Mouse (Mus musculus): Measurements from ENCODE around the gene Lbx2. TPM values are rescaled to one million over a fixed set of nuclear protein-coding genes. Genes with fewer than 3 reads are reported as not detected.

Gene Lbx2
- polyA plus RNA-seq (2014; fragmentation: Nextera tagmentation; extraction: Ambion mirVana) = not detected in 2 replicates

DNA sequence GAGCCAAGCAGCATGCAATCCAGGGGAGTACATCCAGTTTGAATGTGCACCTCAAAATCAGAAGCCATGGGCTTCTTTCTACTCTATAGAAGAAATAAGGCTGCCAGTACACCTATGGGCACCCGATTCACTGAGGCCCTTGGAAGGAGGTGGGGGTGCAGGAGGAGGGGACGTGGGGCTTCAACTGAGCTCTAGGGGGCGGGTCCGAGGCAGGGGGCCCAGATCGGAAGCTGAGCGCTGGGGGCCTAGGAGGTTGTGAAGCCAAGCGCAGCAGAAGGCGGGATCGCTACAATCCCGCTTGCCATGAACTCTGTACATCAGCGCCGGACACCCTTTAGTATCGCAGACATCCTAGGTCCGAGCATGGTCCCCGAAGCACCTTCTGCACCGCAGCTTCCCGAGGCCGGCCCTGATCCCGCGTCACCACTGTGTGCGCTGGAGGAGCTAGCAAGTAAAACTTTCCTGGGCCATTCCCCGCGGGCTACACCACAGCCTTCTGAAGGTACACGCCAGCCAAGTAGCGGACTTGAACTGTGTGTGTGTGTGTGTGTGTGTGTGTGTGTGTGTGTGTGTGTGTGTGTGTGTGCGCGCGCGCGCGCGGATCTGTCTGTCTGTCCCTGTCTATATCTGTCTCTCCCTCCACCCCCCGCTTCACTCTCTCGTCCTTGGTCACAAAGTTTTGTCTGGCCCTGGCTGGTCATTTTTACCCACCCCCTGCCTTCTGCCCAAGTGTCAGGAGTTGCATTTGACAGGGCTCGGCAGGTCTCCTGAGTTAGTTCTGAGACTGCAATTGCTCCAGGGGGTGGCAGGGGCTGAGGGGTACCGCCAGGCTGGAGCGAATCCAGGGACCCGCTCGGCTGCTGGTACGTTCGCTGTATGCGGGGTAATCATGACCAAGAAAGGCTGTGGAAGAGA, at the start of gene Lbx2:
Lbx2 (plus strand) TSS at position 247 of the 915 bp plus-strand sequence.
- H3K27ac ChIP-seq = no peak within 1 kb of the TSS
- no peak for DNase-seq (ENCODE audit: low spot score)
- H3K36me3 ChIP-seq (replicated peaks; ENCODE audit: control insufficient read depth, insufficient read depth) = peaks cover 10% of the 10 kb centered on the region; the same call in 1 of the 2 replicates
- peak within 1 kb of the TSS; percentile 31; the same call in 1 of the 2 replicates for H3K4me2 ChIP-seq (replicated peaks)
- H3K9me3 ChIP-seq (ENCODE audit: control insufficient read depth, low read length) = no peaks in the 10 kb centered on the region
- ATAC-seq (ENCODE audit: low FRiP score) = no peak
- H3K27me3 ChIP-seq (ENCODE audit: control insufficient read depth, insufficient read depth, low read length) = peaks cover 91% of the 10 kb centered on the region
- no peak within 1 kb of the TSS for H3K9ac ChIP-seq
- H3K4me3 ChIP-seq (replicated peaks; ENCODE audit: low read length) = no peak within 1 kb of the TSS
- H3K4me1 ChIP-seq (replicated peaks; ENCODE audit: control insufficient read depth, insufficient read depth, low read length) = no peaks in the 10 kb centered on the region
- 4% methylated on average over 42 of the region's 42 CpGs for WGBS

DNA sequence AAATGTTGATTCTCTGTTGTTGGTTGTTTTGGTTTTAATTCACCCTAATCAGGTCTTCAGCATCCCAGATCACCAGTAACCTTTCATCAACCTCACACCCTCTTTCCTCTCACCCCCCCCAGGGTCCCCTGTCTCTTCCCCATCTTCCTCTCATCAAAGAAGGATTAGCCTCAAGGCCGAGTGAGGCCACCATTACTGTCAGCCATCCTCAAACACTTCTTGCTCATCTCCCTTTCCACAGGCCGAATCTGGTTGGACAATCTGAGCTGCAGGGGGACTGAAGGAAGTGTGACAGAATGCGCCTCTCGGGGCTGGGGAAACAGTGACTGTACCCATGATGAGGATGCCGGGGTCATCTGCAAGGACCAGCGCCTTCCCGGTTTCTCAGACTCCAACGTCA, 49.0 kb upstream of the Lbx2 start:
- ATAC-seq (ENCODE audit: low FRiP score) = no peak
- no peak for DNase-seq (ENCODE audit: low spot score)

DNA sequence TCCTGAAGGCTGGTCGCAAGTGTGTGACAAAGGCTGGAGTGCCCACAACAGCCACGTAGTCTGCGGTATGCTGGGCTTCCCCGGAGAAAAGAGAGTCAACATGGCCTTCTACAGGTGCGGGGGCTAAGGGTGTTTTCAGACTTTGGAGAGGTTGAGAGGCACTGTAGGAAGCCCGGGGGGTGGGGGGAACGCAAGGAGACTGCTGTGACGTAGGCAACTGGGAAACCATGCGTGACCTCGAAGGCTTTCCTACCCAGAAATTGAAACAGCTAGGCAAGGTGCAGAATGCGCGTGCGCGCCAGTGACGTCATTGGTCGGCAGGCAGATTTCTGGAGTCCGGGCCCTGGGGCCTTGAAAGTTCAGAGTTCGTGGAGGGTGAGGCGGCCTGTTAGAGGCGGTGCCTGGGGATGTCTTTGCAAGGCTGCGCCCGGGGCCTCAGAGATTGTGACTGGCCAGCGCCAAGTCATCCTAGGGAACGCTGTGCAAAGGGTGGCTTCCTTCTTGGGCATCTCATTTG, 47.6 kb upstream of the Lbx2 start:
- H3K4me2 ChIP-seq (replicated peaks) = peak overlapping the region; percentile 71
- no peak overlapping the region for H3K27ac ChIP-seq
- H3K4me3 ChIP-seq (replicated peaks; ENCODE audit: low read length) = peak overlapping the region; percentile 24
- peaks cover 15% of the 10 kb centered on the region for H3K27me3 ChIP-seq (ENCODE audit: control insufficient read depth, insufficient read depth, low read length)
- peaks cover 13% of the 10 kb centered on the region; the same call in 1 of the 2 replicates for H3K4me1 ChIP-seq (replicated peaks; ENCODE audit: control insufficient read depth, insufficient read depth, low read length)
- DNase-seq (ENCODE audit: low spot score) = peak; percentile 91
- peak overlapping the region; percentile 45; the same call in 1 of the 2 replicates for H3K9ac ChIP-seq
- H3K36me3 ChIP-seq (replicated peaks; ENCODE audit: control insufficient read depth, insufficient read depth) = no peaks in the 10 kb centered on the region
- H3K9me3 ChIP-seq (ENCODE audit: control insufficient read depth, low read length) = no peaks in the 10 kb centered on the region
- ATAC-seq (ENCODE audit: low FRiP score) = peak; percentile 61
- 8% methylated on average over 24 of the region's 24 CpGs for WGBS

More for the DNA sequence above, 49.0 kb upstream of the Lbx2 start:
- H3K27me3 ChIP-seq (ENCODE audit: control insufficient read depth, insufficient read depth, low read length) = peaks cover 28% of the 10 kb centered on the region
- H3K9ac ChIP-seq = no peak overlapping the region
- WGBS = 83% methylated on average over 8 of the region's 8 CpGs
- H3K4me1 ChIP-seq (replicated peaks; ENCODE audit: control insufficient read depth, insufficient read depth, low read length) = peaks cover 23% of the 10 kb centered on the region; the same call in 1 of the 2 replicates
- H3K27ac ChIP-seq = no peak overlapping the region
- no peak overlapping the region for H3K4me2 ChIP-seq (replicated peaks)
- H3K9me3 ChIP-seq (ENCODE audit: control insufficient read depth, low read length) = no peaks in the 10 kb centered on the region
- H3K4me3 ChIP-seq (replicated peaks; ENCODE audit: low read length) = no peak overlapping the region
- no peaks in the 10 kb centered on the region for H3K36me3 ChIP-seq (replicated peaks; ENCODE audit: control insufficient read depth, insufficient read depth)

DNA sequence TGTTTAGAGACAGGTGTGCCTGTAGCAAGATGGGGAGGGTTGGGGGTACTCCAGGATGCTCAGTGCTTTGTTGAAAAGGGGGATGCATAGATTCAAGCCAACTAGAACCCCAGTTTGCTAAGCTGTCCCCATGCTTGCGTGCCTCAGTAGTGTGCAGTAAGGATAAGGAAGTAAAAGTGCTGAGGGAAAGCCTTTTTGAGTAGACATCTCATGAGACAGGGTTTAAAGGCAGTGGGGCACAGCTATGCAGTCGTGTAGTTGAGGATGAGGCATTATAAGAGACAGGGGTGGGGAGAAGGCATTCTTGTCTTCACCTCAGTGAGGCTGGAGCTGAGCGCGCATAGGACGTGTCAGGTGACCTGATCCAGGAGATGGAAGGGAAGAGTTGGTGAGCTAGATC, 45.6 kb upstream of the Lbx2 start:
- no peak for DNase-seq (ENCODE audit: low spot score)
- Histone ChIP-seq H3K4me1 (replicated peaks; ENCODE audit: control insufficient read depth, insufficient read depth, low read length) (peaks cover 7% of the 10 kb centered on the region; the same call in 1 of the 2 replicates), H3K27ac (no peak overlapping the region), H3K9ac (no peak overlapping the region), H3K4me2 (replicated peaks) (no peak overlapping the region), H3K27me3 (ENCODE audit: control insufficient read depth, insufficient read depth, low read length) (no peaks in the 10 kb centered on the region; the same call in 1 of the 2 replicates), H3K4me3 (replicated peaks; ENCODE audit: low read length) (no peak overlapping the region), H3K9me3 (ENCODE audit: control insufficient read depth, low read length) (no peaks in the 10 kb centered on the region), H3K36me3 (replicated peaks; ENCODE audit: control insufficient read depth, insufficient read depth) (no peaks in the 10 kb centered on the region)
- 81% methylated on average over 5 of the region's 5 CpGs for WGBS
- no peak for ATAC-seq (ENCODE audit: low FRiP score)

DNA sequence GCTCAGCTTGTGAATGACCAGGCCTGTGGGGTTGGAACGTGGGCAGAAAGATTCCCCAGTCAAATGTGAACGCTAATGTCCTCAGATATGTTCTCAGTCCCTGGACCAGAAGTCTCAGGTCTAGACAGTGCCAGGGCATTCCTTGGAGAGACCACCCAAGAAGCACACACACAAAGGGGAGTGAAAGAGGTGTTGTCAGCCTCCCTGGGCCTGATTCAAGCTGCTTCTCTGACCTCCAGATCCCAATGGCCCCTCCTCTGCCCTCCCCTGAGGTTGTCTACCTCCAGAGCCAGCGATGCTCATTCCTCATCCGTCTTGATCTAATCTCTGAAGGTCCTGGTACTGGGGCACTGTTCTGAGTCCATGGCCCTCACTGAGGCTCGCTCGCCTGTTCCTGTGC, 42.6 kb upstream of the Lbx2 start:
- WGBS = 72% methylated on average over 6 of the region's 6 CpGs

DNA sequence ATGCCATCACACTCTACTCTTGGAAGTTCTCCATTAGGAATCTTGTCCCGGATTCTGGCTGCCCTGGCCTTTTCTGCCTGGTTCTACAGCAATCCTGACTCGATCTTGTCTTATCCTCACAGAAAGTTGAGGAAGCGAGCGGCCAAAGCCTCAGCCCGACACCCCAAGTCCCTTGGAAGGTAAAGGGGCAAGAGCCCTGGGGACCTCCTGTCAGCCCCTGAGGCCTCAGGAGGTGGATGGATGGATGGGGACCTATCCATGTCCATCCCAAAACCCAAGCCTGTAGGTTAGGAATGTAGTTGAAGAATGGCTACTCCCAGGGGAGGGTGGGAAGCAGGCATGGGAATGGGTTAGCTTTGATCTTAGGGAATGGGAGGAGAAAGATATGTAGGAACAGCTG, 42.2 kb upstream of the Lbx2 start:
- Histone ChIP-seq H3K27ac (no peak overlapping the region), H3K4me3 (replicated peaks; ENCODE audit: low read length) (no peak overlapping the region), H3K9me3 (ENCODE audit: control insufficient read depth, low read length) (no peaks in the 10 kb centered on the region), H3K4me2 (replicated peaks) (no peak overlapping the region), H3K36me3 (replicated peaks; ENCODE audit: control insufficient read depth, insufficient read depth) (no peaks in the 10 kb centered on the region), H3K9ac (no peak overlapping the region), H3K27me3 (ENCODE audit: control insufficient read depth, insufficient read depth, low read length) (no peaks in the 10 kb centered on the region), H3K4me1 (replicated peaks; ENCODE audit: control insufficient read depth, insufficient read depth, low read length) (no peaks in the 10 kb centered on the region)
- DNase-seq (ENCODE audit: low spot score) (no peak), ATAC-seq (ENCODE audit: low FRiP score) (no peak)
- 92% methylated on average over 5 of the region's 5 CpGs for WGBS

More for the DNA sequence above, 42.6 kb upstream of the Lbx2 start:
- DNase-seq (ENCODE audit: low spot score) = no peak
- no peak overlapping the region for H3K9ac ChIP-seq
- H3K9me3 ChIP-seq (ENCODE audit: control insufficient read depth, low read length) = no peaks in the 10 kb centered on the region
- H3K4me3 ChIP-seq (replicated peaks; ENCODE audit: low read length) = no peak overlapping the region
- 0 out of 2 replicates have a peak, but pooled peaks cover 2% of the 10 kb centered on the region for H3K4me1 ChIP-seq (replicated peaks; ENCODE audit: control insufficient read depth, insufficient read depth, low read length)
- H3K4me2 ChIP-seq (replicated peaks) = no peak overlapping the region
- no peak overlapping the region for H3K27ac ChIP-seq
- ATAC-seq (ENCODE audit: low FRiP score) = no peak
- no peaks in the 10 kb centered on the region for H3K36me3 ChIP-seq (replicated peaks; ENCODE audit: control insufficient read depth, insufficient read depth)
- no peaks in the 10 kb centered on the region for H3K27me3 ChIP-seq (ENCODE audit: control insufficient read depth, insufficient read depth, low read length)

DNA sequence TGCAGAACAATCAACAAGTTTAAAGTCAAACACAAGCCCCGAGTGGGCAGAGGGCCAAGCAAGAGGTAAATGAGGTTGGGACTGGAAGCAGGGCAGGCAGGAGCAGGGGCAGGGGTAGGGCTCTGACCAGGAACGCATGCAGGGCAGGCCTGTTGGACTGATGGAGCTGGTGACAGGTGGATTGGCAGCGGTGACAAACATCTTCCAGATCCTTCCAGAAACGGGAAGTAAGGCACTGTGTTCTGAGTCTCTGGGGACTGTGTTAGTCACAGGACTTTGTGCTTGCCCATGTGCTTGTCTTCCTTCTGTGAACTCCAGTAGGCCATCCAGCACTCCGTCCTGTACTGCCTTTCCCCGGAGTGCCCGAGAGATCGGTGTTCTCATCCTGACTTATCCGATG, 41.4 kb upstream of the Lbx2 start:
- Histone ChIP-seq H3K4me1 (replicated peaks; ENCODE audit: control insufficient read depth, insufficient read depth, low read length) (no peaks in the 10 kb centered on the region), H3K9me3 (ENCODE audit: control insufficient read depth, low read length) (no peaks in the 10 kb centered on the region), H3K27me3 (ENCODE audit: control insufficient read depth, insufficient read depth, low read length) (no peaks in the 10 kb centered on the region), H3K4me2 (replicated peaks) (no peak overlapping the region), H3K9ac (no peak overlapping the region), H3K36me3 (replicated peaks; ENCODE audit: control insufficient read depth, insufficient read depth) (no peaks in the 10 kb centered on the region), H3K4me3 (replicated peaks; ENCODE audit: low read length) (no peak overlapping the region), H3K27ac (no peak overlapping the region)
- no peak for DNase-seq (ENCODE audit: low spot score)
- ATAC-seq (ENCODE audit: low FRiP score) = no peak
- WGBS = 78% methylated on average over 9 of the region's 9 CpGs

DNA sequence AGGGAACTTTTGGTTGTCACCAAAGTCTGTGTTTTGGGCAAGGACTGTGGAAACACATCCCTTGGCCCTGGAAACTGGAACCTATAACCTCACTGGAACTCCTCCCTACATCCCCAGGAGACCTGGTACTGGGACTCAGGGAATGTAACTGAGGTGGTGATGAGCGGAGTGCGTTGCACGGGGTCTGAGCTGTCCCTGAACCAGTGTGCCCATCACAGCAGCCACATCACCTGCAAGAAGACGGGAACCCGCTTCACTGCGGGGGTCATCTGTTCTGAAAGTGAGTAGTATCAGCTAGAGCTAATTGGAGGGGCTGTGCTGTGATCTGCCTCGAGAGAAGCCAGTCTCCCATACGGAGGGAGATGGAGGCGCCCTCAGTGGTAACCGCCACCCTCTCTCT, 36.8 kb upstream of the Lbx2 start:
- DNase-seq (ENCODE audit: low spot score) (no peak), ATAC-seq (ENCODE audit: low FRiP score) (no peak)
- Histone ChIP-seq H3K4me2 (replicated peaks) (no peak overlapping the region), H3K4me1 (replicated peaks; ENCODE audit: control insufficient read depth, insufficient read depth, low read length) (peaks cover 12% of the 10 kb centered on the region), H3K9me3 (ENCODE audit: control insufficient read depth, low read length) (no peaks in the 10 kb centered on the region), H3K9ac (no peak overlapping the region), H3K27ac (no peak overlapping the region), H3K27me3 (ENCODE audit: control insufficient read depth, insufficient read depth, low read length) (no peaks in the 10 kb centered on the region), H3K4me3 (replicated peaks; ENCODE audit: low read length) (no peak overlapping the region), H3K36me3 (replicated peaks; ENCODE audit: control insufficient read depth, insufficient read depth) (peaks cover 16% of the 10 kb centered on the region; the same call in 1 of the 2 replicates)
- WGBS = 79% methylated on average over 10 of the region's 10 CpGs

DNA sequence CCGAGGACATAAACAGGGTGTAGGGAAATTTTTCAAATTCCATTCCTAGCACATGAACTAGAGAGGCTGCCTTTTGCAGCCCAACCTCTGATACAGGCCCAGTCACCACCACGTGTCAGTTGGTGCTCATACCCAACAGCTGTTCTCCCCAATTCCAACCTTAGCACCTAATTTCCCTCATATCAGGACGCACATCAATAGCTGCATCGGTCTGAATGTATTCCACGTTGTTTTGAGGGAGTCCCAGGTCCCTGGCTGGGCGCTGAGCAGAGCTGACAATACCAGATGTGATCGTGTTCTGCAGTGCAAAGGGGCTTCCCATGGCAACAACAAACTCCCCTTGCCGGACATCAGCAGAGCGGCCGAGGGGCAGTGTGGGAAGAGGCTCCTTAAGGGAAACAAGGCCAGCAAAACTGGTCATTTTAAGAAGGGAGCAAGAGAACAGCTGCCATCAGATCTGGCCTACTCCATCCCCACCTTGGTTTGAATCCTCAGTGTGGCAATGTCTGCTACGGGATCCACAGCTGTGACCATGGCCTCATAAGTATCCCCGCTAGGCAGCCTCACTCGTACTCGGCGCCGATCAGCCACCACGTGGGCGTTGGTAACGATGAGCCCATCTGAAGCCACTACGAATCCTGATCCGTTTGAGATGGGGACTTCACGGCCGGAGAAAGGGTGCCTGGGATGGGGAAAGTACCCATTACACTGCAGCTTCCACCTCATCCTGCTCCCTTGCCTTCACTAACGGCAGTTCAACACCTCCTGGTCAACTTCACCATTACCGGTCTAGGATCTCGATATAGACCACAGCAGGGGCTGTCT, 32.8 kb upstream of the Lbx2 start:
- Histone ChIP-seq H3K9ac (peak overlapping the region; percentile 93), H3K9me3 (ENCODE audit: control insufficient read depth, low read length) (no peaks in the 10 kb centered on the region), H3K36me3 (replicated peaks; ENCODE audit: control insufficient read depth, insufficient read depth) (peaks cover 29% of the 10 kb centered on the region), H3K4me1 (replicated peaks; ENCODE audit: control insufficient read depth, insufficient read depth, low read length) (peaks cover 23% of the 10 kb centered on the region), H3K4me2 (replicated peaks) (peak overlapping the region; percentile 85), H3K4me3 (replicated peaks; ENCODE audit: low read length) (peak overlapping the region; percentile 95), H3K27ac (peak overlapping the region; percentile 87), H3K27me3 (ENCODE audit: control insufficient read depth, insufficient read depth, low read length) (no peaks in the 10 kb centered on the region)
- 2% methylated on average over 26 of the region's 26 CpGs for WGBS
- ATAC-seq (ENCODE audit: low FRiP score) (peak; percentile 9; the same call in 1 of the 2 replicates), DNase-seq (ENCODE audit: low spot score) (peak; percentile 48)
